Mouse (Mus musculus): ENCODE results near the gene Btla. TPM values are rescaled to one million over a fixed set of nuclear protein-coding genes. Genes with fewer than 3 reads are reported as not detected.

The Btla gene
- polyA plus RNA-seq (2015; fragmentation: Nextera tagmentation; extraction: Ambion mirVana): 0.17 and 0.44 TPM in 2 replicates

DNA sequence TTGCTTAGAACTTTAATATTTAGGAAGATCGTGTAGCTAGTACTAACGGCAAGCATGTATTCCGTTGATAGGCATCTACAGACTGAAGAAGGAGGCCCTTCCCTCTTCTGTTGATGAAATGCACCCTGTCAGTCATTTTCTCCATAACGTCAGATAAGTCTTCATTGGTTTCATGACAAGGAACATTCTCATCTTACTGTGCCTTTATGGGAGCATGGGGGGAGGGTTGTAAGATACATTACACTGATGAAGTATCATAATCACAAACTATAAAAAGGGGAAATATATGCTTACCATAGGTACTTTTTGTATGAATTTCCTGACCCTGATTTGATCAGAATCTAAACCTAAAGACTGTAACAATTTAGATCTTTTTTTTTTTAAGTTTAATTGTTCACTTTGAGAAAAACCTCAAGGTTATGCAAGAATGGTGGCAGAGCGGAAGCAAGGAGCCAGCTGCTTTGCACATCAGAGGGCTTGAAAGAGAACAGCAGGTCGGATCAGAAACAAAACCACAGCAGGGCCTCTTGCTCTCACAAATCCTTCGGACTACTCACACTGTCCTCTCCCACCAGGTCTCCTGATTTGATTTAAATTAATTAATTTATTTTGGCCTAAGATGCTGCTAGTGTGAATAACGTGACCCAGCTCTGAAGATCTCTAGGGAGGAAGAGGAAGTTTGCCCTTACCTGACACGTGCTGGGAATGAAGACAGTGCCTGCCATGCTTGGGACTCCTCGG lies at the start of gene Btla:
TSS of gene Btla (plus strand) at position 668 of the 741 bp plus-strand sequence.
- H3K36me3 ChIP-seq (ENCODE audit: control insufficient read depth, insufficient read depth): no peaks in the 10 kb centered on the region
- ATAC-seq: no peak
- H3K27me3 ChIP-seq (replicated peaks; ENCODE audit: control insufficient read depth, insufficient read depth, low read length): no peaks in the 10 kb centered on the region
- no peak within 1 kb of the TSS for H3K27ac ChIP-seq (ENCODE audit: low read depth, low read length)
- TF ChIP-seq CTCF (IDR thresholded peaks at IDR 0.05; ENCODE audit: low read depth): no peak
- no peaks in the 10 kb centered on the region for H3K9me3 ChIP-seq (ENCODE audit: control insufficient read depth)
- WGBS: 57% methylated on average over 10 of the region's 10 CpGs
- H3K4me1 ChIP-seq (replicated peaks; ENCODE audit: control insufficient read depth, insufficient read depth, low read length): no peaks in the 10 kb centered on the region
- H3K4me2 ChIP-seq (replicated peaks; ENCODE audit: low read depth): no peak within 1 kb of the TSS
- no peak within 1 kb of the TSS for H3K4me3 ChIP-seq (ENCODE audit: low read depth, low read length)
- no peak within 1 kb of the TSS for H3K9ac ChIP-seq (ENCODE audit: low read depth, low read length)

GRCm38 (mm10) chr16:45178552-45178951 lies 45.6 kb upstream of the Btla start:
- no peak overlapping the region for H3K4me2 ChIP-seq (replicated peaks; ENCODE audit: low read depth)
- no peaks in the 10 kb centered on the region for H3K4me1 ChIP-seq (replicated peaks; ENCODE audit: control insufficient read depth, insufficient read depth, low read length)
- no peak overlapping the region for H3K4me3 ChIP-seq (ENCODE audit: low read depth, low read length)
- no peak for ATAC-seq
- 93% methylated on average over 2 of the region's 2 CpGs for WGBS
- peaks cover 13% of the 10 kb centered on the region for H3K36me3 ChIP-seq (ENCODE audit: control insufficient read depth, insufficient read depth)
- no peak overlapping the region for H3K9ac ChIP-seq (ENCODE audit: low read depth, low read length)
- no peak for TF ChIP-seq CTCF (IDR thresholded peaks at IDR 0.05; ENCODE audit: low read depth)
- H3K9me3 ChIP-seq (ENCODE audit: control insufficient read depth): no peaks in the 10 kb centered on the region
- no peak overlapping the region for H3K27ac ChIP-seq (ENCODE audit: low read depth, low read length)
- H3K27me3 ChIP-seq (replicated peaks; ENCODE audit: control insufficient read depth, insufficient read depth, low read length): no peaks in the 10 kb centered on the region

DNA sequence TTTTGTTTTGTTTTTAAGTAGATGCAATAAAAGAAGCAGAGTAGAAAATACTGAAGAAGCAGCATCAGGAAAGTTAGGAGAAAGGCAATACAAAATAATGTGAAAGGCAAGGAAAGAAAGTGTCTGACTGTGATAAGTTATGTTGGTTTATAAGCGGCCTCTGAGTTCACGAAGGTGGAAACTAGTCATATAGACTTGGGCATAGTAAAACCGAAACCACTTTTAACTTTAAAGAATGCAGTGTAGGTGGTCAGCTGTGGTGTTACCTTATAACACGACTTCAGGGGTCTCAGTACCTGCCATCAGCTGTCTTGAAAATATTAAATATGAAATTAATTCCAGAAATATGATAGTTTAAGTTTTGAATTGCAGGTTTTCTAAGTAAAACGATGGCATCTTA lies 42.3 kb upstream of the Btla start:
- no peak for TF ChIP-seq CTCF (IDR thresholded peaks at IDR 0.05; ENCODE audit: low read depth)
- Histone ChIP-seq H3K27ac (ENCODE audit: low read depth, low read length) (no peak overlapping the region), H3K4me3 (ENCODE audit: low read depth, low read length) (no peak overlapping the region), H3K36me3 (ENCODE audit: control insufficient read depth, insufficient read depth) (peaks cover 25% of the 10 kb centered on the region), H3K4me2 (replicated peaks; ENCODE audit: low read depth) (no peak overlapping the region), H3K27me3 (replicated peaks; ENCODE audit: control insufficient read depth, insufficient read depth, low read length) (no peaks in the 10 kb centered on the region), H3K9me3 (ENCODE audit: control insufficient read depth) (no peaks in the 10 kb centered on the region), H3K9ac (ENCODE audit: low read depth, low read length) (no peak overlapping the region), H3K4me1 (replicated peaks; ENCODE audit: control insufficient read depth, insufficient read depth, low read length) (no peaks in the 10 kb centered on the region)
- no peak for ATAC-seq
- WGBS: 91% methylated on average over 5 of the region's 5 CpGs

DNA sequence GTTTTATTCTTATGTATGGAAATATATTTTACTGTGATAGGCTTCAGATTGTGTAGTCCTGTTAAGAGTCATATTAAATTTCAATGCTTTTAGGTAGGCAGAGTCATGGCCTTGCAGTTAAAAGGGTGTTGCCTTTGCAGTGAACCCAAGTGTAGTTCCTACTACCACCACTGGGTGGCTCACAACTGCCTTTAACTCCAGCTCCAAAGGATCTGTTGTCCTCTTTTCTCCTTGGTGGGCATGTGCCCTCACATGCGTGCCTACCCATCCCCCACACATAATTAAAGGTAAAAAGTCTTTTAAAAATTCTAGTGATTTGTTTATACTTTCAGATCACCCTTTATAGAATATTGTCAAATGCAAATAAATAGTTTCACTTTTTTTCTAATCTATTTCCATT lies 31.5 kb upstream of the Btla start:
- Histone ChIP-seq H3K9ac (ENCODE audit: low read depth, low read length) (no peak overlapping the region), H3K4me3 (ENCODE audit: low read depth, low read length) (no peak overlapping the region), H3K4me1 (replicated peaks; ENCODE audit: control insufficient read depth, insufficient read depth, low read length) (no peaks in the 10 kb centered on the region), H3K27me3 (replicated peaks; ENCODE audit: control insufficient read depth, insufficient read depth, low read length) (no peaks in the 10 kb centered on the region), H3K36me3 (ENCODE audit: control insufficient read depth, insufficient read depth) (no peaks in the 10 kb centered on the region; the same call in 1 of the 2 replicates), H3K27ac (ENCODE audit: low read depth, low read length) (no peak overlapping the region), H3K4me2 (replicated peaks; ENCODE audit: low read depth) (no peak overlapping the region), H3K9me3 (ENCODE audit: control insufficient read depth) (no peaks in the 10 kb centered on the region)
- peak; percentile 89 for TF ChIP-seq CTCF (IDR thresholded peaks at IDR 0.05; ENCODE audit: low read depth)
- ATAC-seq: no peak
- 8% methylated on average over 1 of the region's 1 CpGs for WGBS

- Histone ChIP-seq H3K27ac (ENCODE audit: low read depth, low read length) (no peak overlapping the region), H3K9me3 (ENCODE audit: control insufficient read depth) (no peaks in the 10 kb centered on the region), H3K9ac (ENCODE audit: low read depth, low read length) (no peak overlapping the region), H3K4me2 (replicated peaks; ENCODE audit: low read depth) (no peak overlapping the region), H3K36me3 (ENCODE audit: control insufficient read depth, insufficient read depth) (no peaks in the 10 kb centered on the region), H3K4me3 (ENCODE audit: low read depth, low read length) (no peak overlapping the region), H3K27me3 (replicated peaks; ENCODE audit: control insufficient read depth, insufficient read depth, low read length) (no peaks in the 10 kb centered on the region), H3K4me1 (replicated peaks; ENCODE audit: control insufficient read depth, insufficient read depth, low read length) (no peaks in the 10 kb centered on the region)
- peak; percentile 91 for TF ChIP-seq CTCF (IDR thresholded peaks at IDR 0.05; ENCODE audit: low read depth)
- WGBS: 33% methylated on average over 6 of the region's 6 CpGs
- peak; percentile 47; the same call in 1 of the 2 replicates for ATAC-seq
Measured at GRCm38 (mm10) chr16:45196816-45197215, 27.3 kb upstream of the Btla start.

DNA sequence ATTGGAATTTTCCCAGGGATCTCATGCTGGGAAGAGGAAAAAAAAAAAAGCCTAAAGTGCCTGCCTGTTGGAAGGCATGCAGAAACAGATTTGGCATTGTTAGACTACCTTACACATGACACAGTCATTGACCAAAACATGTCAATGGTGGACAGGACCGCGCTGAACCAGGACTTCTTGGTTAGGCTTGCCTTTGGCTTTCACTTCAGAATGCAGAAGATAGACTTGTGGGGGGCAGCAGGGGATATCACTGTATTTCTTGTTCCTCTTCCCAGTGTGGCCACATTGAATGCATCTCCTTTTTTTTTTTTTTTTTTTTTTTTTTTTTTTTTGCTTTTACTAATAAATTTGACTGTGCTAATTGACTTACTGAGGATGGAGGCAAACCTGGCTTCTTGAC lies 22.7 kb upstream of the Btla start:
- no peaks in the 10 kb centered on the region for H3K4me1 ChIP-seq (replicated peaks; ENCODE audit: control insufficient read depth, insufficient read depth, low read length)

More for the DNA sequence above, 22.7 kb upstream of the Btla start:
- Histone ChIP-seq H3K9me3 (ENCODE audit: control insufficient read depth) (no peaks in the 10 kb centered on the region), H3K4me3 (ENCODE audit: low read depth, low read length) (no peak overlapping the region), H3K9ac (ENCODE audit: low read depth, low read length) (no peak overlapping the region), H3K27me3 (replicated peaks; ENCODE audit: control insufficient read depth, insufficient read depth, low read length) (no peaks in the 10 kb centered on the region), H3K4me2 (replicated peaks; ENCODE audit: low read depth) (no peak overlapping the region), H3K27ac (ENCODE audit: low read depth, low read length) (no peak overlapping the region), H3K36me3 (ENCODE audit: control insufficient read depth, insufficient read depth) (no peaks in the 10 kb centered on the region)
- no peak for ATAC-seq
- 94% methylated on average over 2 of the region's 2 CpGs for WGBS
- TF ChIP-seq CTCF (IDR thresholded peaks at IDR 0.05; ENCODE audit: low read depth): no peak

Measured in intestine, postnatal 0 days (tissue).